Mouse (Mus musculus): Measurements from ENCODE around the gene Tom1l2. TPM values are rescaled to one million over a fixed set of nuclear protein-coding genes. Genes with fewer than 3 reads are reported as not detected.
A peak's percentile ranks its signal among the peaks of the same experiment; 100 is the strongest.

The Tom1l2 gene
- polyA plus RNA-seq, 1 experiment from 2014 or later: 47.3 TPM

GRCm38 (mm10) chr11:60302354-60303083, 50.2 kb downstream of the Tom1l2 start:
- no peak overlapping the region for H3K4me3 ChIP-seq (replicated peaks; ENCODE audit: low read length)
- DNase-seq (ENCODE audit: low spot score): no peak
- no peaks in the 10 kb centered on the region for H3K9me3 ChIP-seq (ENCODE audit: control insufficient read depth, low read length)
- H3K4me1 ChIP-seq (replicated peaks; ENCODE audit: control insufficient read depth, insufficient read depth, low read length): peaks cover 33% of the 10 kb centered on the region
- peak overlapping the region; percentile 28 for H3K9ac ChIP-seq
- H3K27me3 ChIP-seq (ENCODE audit: control insufficient read depth, insufficient read depth, low read length): no peaks in the 10 kb centered on the region
- peak overlapping the region; percentile 85 for H3K27ac ChIP-seq
- H3K36me3 ChIP-seq (replicated peaks; ENCODE audit: control insufficient read depth, insufficient read depth): no peaks in the 10 kb centered on the region
- no peak overlapping the region for H3K4me2 ChIP-seq (replicated peaks)
- WGBS: 80% methylated on average over 10 of the region's 10 CpGs
- ATAC-seq (ENCODE audit: low FRiP score): no peak

GRCm38 (mm10) chr11:60301588-60302208, 51.0 kb downstream of the Tom1l2 start:
- no peak for DNase-seq (ENCODE audit: low spot score)
- ATAC-seq (ENCODE audit: low FRiP score): peak; percentile 48; the same call in 1 of the 2 replicates
- Histone ChIP-seq H3K4me3 (replicated peaks; ENCODE audit: low read length) (no peak overlapping the region), H3K4me1 (replicated peaks; ENCODE audit: control insufficient read depth, insufficient read depth, low read length) (peaks cover 33% of the 10 kb centered on the region), H3K36me3 (replicated peaks; ENCODE audit: control insufficient read depth, insufficient read depth) (no peaks in the 10 kb centered on the region), H3K27me3 (ENCODE audit: control insufficient read depth, insufficient read depth, low read length) (no peaks in the 10 kb centered on the region), H3K4me2 (replicated peaks) (no peak overlapping the region), H3K27ac (peak overlapping the region; percentile 85), H3K9me3 (ENCODE audit: control insufficient read depth, low read length) (no peaks in the 10 kb centered on the region), H3K9ac (peak overlapping the region; percentile 28)
- WGBS: 23% methylated on average over 5 of the region's 5 CpGs

- 71% methylated on average over 3 of the region's 3 CpGs for WGBS
- no peaks in the 10 kb centered on the region for H3K36me3 ChIP-seq (replicated peaks; ENCODE audit: control insufficient read depth, insufficient read depth)
- peaks cover 37% of the 10 kb centered on the region for H3K4me1 ChIP-seq (replicated peaks; ENCODE audit: control insufficient read depth, insufficient read depth, low read length)
- H3K9me3 ChIP-seq (ENCODE audit: control insufficient read depth, low read length): no peaks in the 10 kb centered on the region
- H3K4me2 ChIP-seq (replicated peaks): no peak overlapping the region
- no peak for ATAC-seq (ENCODE audit: low FRiP score)
- no peak for DNase-seq (ENCODE audit: low spot score)
- H3K9ac ChIP-seq: no peak overlapping the region
- peak overlapping the region; percentile 85; the same call in 1 of the 2 replicates for H3K27ac ChIP-seq
- H3K27me3 ChIP-seq (ENCODE audit: control insufficient read depth, insufficient read depth, low read length): no peaks in the 10 kb centered on the region
- no peak overlapping the region for H3K4me3 ChIP-seq (replicated peaks; ENCODE audit: low read length)
Observed at GRCm38 (mm10) chr11:60300318-60300717, 52.4 kb downstream of the Tom1l2 start.

DNA sequence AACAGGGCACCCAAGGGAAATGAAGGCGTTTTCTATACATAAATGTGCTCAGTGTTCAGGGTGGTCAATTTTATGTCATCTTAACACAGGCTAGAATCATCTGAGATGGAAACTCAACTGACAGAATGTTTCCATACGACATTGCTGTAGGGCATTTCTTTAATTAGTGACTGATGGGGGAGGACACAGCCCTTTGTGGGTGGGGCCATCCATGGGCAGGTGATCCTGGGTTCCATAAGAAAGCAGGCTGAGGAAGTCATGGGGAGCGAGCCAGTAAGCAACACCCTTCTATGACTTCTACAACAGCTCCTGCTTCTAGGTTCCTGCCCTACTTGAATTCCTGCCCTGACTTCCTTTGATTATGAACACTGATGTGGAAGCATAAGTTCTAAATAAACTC, 54.9 kb downstream of the Tom1l2 start:
- DNase-seq (ENCODE audit: low spot score) (no peak), ATAC-seq (ENCODE audit: low FRiP score) (no peak)
- Histone ChIP-seq H3K9me3 (ENCODE audit: control insufficient read depth, low read length) (no peaks in the 10 kb centered on the region), H3K4me1 (replicated peaks; ENCODE audit: control insufficient read depth, insufficient read depth, low read length) (peaks cover 50% of the 10 kb centered on the region), H3K4me3 (replicated peaks; ENCODE audit: low read length) (no peak overlapping the region), H3K4me2 (replicated peaks) (no peak overlapping the region), H3K9ac (no peak overlapping the region), H3K36me3 (replicated peaks; ENCODE audit: control insufficient read depth, insufficient read depth) (no peaks in the 10 kb centered on the region), H3K27ac (no peak overlapping the region), H3K27me3 (ENCODE audit: control insufficient read depth, insufficient read depth, low read length) (no peaks in the 10 kb centered on the region)
- WGBS: 77% methylated on average over 3 of the region's 3 CpGs

- 50% methylated on average over 5 of the region's 5 CpGs for WGBS
- Histone ChIP-seq H3K27ac (peak overlapping the region; percentile 81), H3K4me2 (replicated peaks) (no peak overlapping the region), H3K4me1 (replicated peaks; ENCODE audit: control insufficient read depth, insufficient read depth, low read length) (peaks cover 37% of the 10 kb centered on the region), H3K4me3 (replicated peaks; ENCODE audit: low read length) (no peak overlapping the region), H3K27me3 (ENCODE audit: control insufficient read depth, insufficient read depth, low read length) (no peaks in the 10 kb centered on the region), H3K36me3 (replicated peaks; ENCODE audit: control insufficient read depth, insufficient read depth) (no peaks in the 10 kb centered on the region), H3K9ac (no peak overlapping the region), H3K9me3 (ENCODE audit: control insufficient read depth, low read length) (no peaks in the 10 kb centered on the region)
- DNase-seq (ENCODE audit: low spot score) (no peak), ATAC-seq (ENCODE audit: low FRiP score) (0 out of 2 replicates have a peak, but pooled peaks have one; percentile 4)
Observed at GRCm38 (mm10) chr11:60294630-60295313, 57.9 kb downstream of the Tom1l2 start.

DNA sequence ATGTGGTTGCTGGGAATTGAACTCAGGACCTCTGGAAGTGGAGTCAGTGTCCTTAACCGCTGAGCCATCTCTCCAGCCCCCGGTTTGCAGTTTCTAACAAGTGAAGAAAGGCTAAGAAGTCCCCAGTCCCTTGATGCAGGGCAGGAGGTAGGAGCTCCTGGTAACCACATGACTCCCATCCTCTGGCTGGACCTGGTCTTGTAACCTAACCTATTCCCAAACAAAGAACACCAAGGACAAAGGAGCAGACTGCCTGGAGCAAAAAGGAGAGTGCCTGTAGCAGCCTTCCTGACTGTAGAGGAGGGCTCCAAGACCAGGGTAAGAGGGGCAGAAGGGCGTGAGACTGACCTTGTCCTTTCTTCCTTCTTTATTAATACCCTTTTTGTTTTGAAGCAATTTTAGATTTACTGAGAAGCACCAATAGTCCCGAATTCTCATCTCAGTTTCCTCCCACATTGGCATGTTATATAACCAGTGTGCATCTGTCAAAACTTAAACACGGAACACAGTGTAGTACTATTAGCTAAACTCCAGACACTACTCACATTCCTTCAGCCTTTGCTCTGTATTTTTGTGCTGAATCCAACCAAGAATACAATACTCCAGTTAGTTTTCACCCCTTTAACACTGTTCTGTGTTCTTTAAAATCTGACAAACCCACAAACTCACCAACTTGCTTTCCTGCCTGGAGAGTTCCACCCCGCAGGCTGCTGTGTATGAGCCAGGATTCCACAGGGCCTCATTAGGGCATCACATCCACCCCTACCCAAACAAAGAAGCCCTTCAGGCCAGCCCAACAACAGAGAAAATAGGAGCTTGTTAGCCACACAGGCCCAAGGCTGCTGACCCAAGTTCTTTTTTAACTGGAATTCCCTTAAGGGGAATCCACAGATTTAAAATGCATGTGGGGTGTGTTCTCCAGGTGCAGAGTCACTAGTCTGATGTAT, 58.7 kb downstream of the Tom1l2 start:
- peak overlapping the region; percentile 81 for H3K27ac ChIP-seq
- H3K4me2 ChIP-seq (replicated peaks): no peak overlapping the region
- H3K9ac ChIP-seq: no peak overlapping the region
- peaks cover 39% of the 10 kb centered on the region for H3K4me1 ChIP-seq (replicated peaks; ENCODE audit: control insufficient read depth, insufficient read depth, low read length)
- 56% methylated on average over 6 of the region's 6 CpGs for WGBS
- H3K9me3 ChIP-seq (ENCODE audit: control insufficient read depth, low read length): no peaks in the 10 kb centered on the region
- no peak for DNase-seq (ENCODE audit: low spot score)
- no peaks in the 10 kb centered on the region for H3K27me3 ChIP-seq (ENCODE audit: control insufficient read depth, insufficient read depth, low read length)
- ATAC-seq (ENCODE audit: low FRiP score): 0 out of 2 replicates have a peak, but pooled peaks have one; percentile 22
- H3K4me3 ChIP-seq (replicated peaks; ENCODE audit: low read length): no peak overlapping the region
- H3K36me3 ChIP-seq (replicated peaks; ENCODE audit: control insufficient read depth, insufficient read depth): no peaks in the 10 kb centered on the region

GRCm38 (mm10) chr11:60292718-60293117, 60.0 kb downstream of the Tom1l2 start:
- Histone ChIP-seq H3K4me1 (replicated peaks; ENCODE audit: control insufficient read depth, insufficient read depth, low read length) (peaks cover 47% of the 10 kb centered on the region), H3K27ac (peak overlapping the region; percentile 65)
- DNase-seq (ENCODE audit: low spot score): peak; percentile 84

DNA sequence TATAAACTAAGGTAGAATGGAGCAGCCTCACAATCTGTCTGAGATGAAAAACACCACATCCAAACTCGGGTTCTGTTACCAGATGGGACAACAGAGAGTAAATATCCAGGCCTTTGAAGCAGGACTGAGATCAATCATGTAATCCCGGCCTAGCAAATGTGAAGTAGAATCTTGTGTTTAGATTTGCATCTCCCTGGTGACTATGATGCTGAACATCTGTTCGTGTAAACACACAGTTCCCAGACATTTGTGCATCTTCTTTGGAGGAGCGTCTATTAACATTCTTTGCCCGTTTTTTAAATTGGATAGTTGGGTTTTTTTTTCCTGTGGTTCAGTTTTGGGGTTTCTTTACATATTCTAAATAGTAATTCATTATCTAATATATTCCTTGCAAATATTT, 63.7 kb downstream of the Tom1l2 start:
- 39% methylated on average over 5 of the region's 5 CpGs for WGBS
- Histone ChIP-seq H3K4me1 (replicated peaks; ENCODE audit: control insufficient read depth, insufficient read depth, low read length) (peaks cover 55% of the 10 kb centered on the region), H3K9me3 (ENCODE audit: control insufficient read depth, low read length) (no peaks in the 10 kb centered on the region), H3K9ac (0 out of 2 replicates have a peak overlapping the region, but pooled peaks have one; percentile 0), H3K27me3 (ENCODE audit: control insufficient read depth, insufficient read depth, low read length) (no peaks in the 10 kb centered on the region), H3K4me2 (replicated peaks) (no peak overlapping the region), H3K4me3 (replicated peaks; ENCODE audit: low read length) (no peak overlapping the region), H3K27ac (peak overlapping the region; percentile 67; the same call in 1 of the 2 replicates), H3K36me3 (replicated peaks; ENCODE audit: control insufficient read depth, insufficient read depth) (no peaks in the 10 kb centered on the region)
- DNase-seq (ENCODE audit: low spot score) (no peak), ATAC-seq (ENCODE audit: low FRiP score) (no peak)

More at GRCm38 (mm10) chr11:60292718-60293117, 60.0 kb downstream of the Tom1l2 start:
- Histone ChIP-seq H3K27me3 (ENCODE audit: control insufficient read depth, insufficient read depth, low read length) (no peaks in the 10 kb centered on the region), H3K36me3 (replicated peaks; ENCODE audit: control insufficient read depth, insufficient read depth) (no peaks in the 10 kb centered on the region), H3K9me3 (ENCODE audit: control insufficient read depth, low read length) (no peaks in the 10 kb centered on the region), H3K4me2 (replicated peaks) (no peak overlapping the region), H3K4me3 (replicated peaks; ENCODE audit: low read length) (no peak overlapping the region), H3K9ac (no peak overlapping the region)
- WGBS: 40% methylated on average over 2 of the region's 2 CpGs
- peak; percentile 64; the same call in 1 of the 2 replicates for ATAC-seq (ENCODE audit: low FRiP score)

All from hindbrain, embryonic 14.5 days (tissue).